Mouse (Mus musculus) bone marrow, adult 2 months (tissue): Measurements from ENCODE around the gene Vmn2r92. TPM values are rescaled to one million over a fixed set of nuclear protein-coding genes. Genes with fewer than 3 reads are reported as not detected.
"Not testable (repeated sequence)": the region's sequence is repeated elsewhere in the genome, so short reads cannot be mapped to it uniquely, and the experiment has no call there.

Experiments
- H3K27ac ChIP-seq: fragments of 200-500 bp; 2 replicates; pipeline ENCODE4 v1.5.1; 2012; ENCODE audit warnings: low read depth, mild to moderate bottlenecking, control low read depth, inconsistent platforms, low read length; ENCODE audit not compliant: control insufficient read depth, poor library complexity, insufficient read depth
- H3K4me1 ChIP-seq: fragments of 200-500 bp; 2 replicates; pipeline ENCODE4 v1.6.1; 2011; ENCODE audit warnings: low read length; ENCODE audit not compliant: control insufficient read depth, insufficient read depth
- H3K4me3 ChIP-seq: fragments of 200-500 bp; replicated peaks from 2 replicates; pipeline ENCODE3; 2011; ENCODE audit warnings: mild to moderate bottlenecking, low read depth, low read length, control low read depth; ENCODE audit not compliant: control insufficient read depth
- CTCF ChIP-seq: fragments of 200-500 bp; IDR thresholded peaks from 2 replicates; pipeline ENCODE4 v1.5.1; 2011; ENCODE audit warnings: low read length, control low read depth; ENCODE audit not compliant: control insufficient read depth, insufficient read depth
- POLR2A ChIP-seq: fragments of 200-500 bp; IDR thresholded peaks from 2 replicates; pipeline ENCODE4 v1.6.1; 2011; ENCODE audit warnings: low read depth, mild to moderate bottlenecking, control low read depth, low read length, borderline replicate concordance; ENCODE audit not compliant: control insufficient read depth
- WGBS: fragments of 180-500 bp; shearing (Covaris S2); methylation state at CpG from one replicate; pipeline ENCODE4 v1.1.7; 2018; 5-methylcytosine and 5-hydroxymethylcytosine counted together
- polyA plus RNA-seq: library from polyadenylated mRNA; stranded (reverse); fragments of >200 nt; gene quantifications from 2 replicates; pipeline ENCODE4 v1.2.4, GENCODE M21; 2011; ENCODE audit warnings: low replicate concordance; ENCODE audit not compliant: missing spikeins, insufficient read depth, insufficient read length

The Vmn2r92 gene
- polyA plus RNA-seq, result not detected in 2 replicates

DNA sequence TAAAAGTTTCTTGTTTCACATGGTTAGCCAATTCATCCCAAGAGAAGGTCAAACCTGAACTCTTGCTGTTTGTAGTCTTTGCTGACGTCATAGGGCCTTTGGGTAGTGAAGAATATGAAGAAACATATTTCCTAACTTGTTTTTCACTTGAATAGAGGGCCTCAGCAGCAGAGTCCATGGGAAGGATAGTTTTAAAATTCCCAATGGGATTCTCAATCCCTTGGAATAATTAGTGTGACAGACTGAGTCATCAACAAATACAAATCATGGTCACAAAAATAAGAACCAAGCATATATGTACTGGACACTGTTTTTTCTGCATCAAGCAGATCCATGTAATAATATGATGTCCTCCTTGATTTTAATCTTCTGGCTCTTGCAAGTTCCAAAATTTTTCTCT, at the start of gene Vmn2r92:
Vmn2r92 (plus strand) TSS at position 301 of the 400 bp plus-strand sequence.
- WGBS, result 59% methylated on average over 1 of the region's 1 CpGs
- not testable (repeated sequence) for H3K27ac ChIP-seq, H3K4me3 ChIP-seq, H3K4me1 ChIP-seq

DNA sequence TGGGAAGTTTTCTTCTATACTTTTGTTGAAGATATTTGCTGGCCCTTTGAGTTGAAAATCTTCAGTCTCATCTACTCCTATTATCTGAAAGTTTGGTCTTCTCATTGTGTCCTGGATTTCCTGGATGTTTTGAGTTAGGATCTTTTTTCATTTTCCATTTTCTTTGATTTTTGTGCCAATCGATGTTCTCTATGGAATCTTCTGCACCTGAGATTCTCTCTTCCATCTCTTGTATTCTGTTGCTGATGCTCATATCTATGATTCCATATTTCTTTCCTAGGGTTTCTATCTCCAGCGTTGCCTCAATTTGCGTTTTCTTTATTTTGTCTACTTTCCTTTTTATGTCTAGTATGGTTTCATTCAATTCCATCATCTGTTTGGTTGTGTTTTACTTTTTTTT, 49.4 kb upstream of the Vmn2r92 start:
- H3K4me3 ChIP-seq, H3K27ac ChIP-seq, H3K4me1 ChIP-seq: not testable (repeated sequence)
- 77% methylated on average over 3 of the region's 3 CpGs for WGBS

DNA sequence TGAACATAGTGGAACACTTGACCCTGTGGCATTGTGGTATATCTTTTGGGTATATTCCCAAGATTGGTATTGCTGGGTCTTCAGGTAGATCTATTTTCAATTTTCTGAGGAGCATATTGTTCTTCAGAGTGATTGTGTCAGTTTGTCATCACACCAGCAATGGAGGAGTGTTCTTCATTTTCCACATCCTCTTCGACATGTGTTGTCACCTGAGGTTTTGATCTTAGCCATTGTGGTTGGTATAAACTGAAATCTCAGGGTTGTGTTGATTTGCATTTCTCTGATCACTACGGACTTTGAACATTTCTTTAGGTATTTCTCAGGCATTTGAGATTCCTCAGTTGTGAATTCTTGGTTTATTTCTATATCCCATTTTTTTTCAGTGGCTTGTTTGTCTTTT, 9.5 kb downstream of the Vmn2r92 start:
- H3K4me3 ChIP-seq, H3K27ac ChIP-seq, H3K4me1 ChIP-seq: not testable (repeated sequence)
- 72% methylated on average over 2 of the region's 2 CpGs for WGBS

DNA sequence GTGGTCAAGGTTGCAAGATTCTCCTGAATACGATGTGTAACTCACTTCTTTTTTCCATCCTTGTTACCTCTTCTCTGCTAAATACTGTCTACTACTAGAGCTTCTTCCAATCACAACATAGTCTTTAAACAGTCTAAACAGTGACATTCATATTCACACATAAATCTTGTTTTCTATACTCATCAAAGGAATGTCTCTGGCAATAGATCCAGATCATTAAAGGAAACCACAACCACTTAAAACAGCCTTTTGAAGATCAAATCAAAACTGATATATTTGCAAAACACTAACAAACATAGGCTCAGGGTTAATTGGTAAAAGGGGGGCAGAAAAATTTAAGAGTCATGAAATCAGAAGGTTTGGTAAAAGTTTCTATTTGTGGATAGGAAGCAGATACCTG, 38.0 kb downstream of the Vmn2r92 start:
- Histone ChIP-seq H3K27ac (no peak overlapping the region), H3K4me3 (no peak overlapping the region), H3K4me1 (no peaks in the 10 kb centered on the region)
- TF ChIP-seq POLR2A (no peak), CTCF (no peak)
- 79% methylated on average over 1 of the region's 1 CpGs for WGBS

- Histone ChIP-seq H3K4me1 (no peaks in the 10 kb centered on the region), H3K27ac (no peak overlapping the region), H3K4me3 (no peak overlapping the region)
- TF ChIP-seq POLR2A (no peak), CTCF (no peak)
Observed at GRCm38 (mm10) chr17:18221300-18221699, 69.6 kb downstream of the Vmn2r92 start.

DNA sequence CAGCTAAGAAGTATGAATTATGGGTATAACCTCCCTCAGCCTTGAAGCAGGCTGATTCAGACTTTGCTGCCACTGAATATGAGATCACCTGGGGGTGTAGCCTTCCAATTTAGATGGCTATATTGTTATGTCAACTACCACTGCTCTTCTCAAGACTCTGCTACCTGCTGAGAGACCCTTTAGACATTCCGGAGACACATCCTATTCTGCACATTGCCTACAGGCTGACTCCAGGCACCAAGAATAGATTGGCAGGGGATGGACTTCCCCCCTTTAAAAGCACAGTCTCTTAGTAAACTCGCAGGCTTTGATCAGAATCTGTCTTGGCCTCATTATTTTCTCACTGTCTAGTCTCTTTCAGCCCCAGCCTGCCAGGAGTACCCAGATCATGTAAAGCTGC, 80.3 kb downstream of the Vmn2r92 start:
- WGBS, result 63% methylated on average over 2 of the region's 2 CpGs
- no peak overlapping the region for H3K4me3 ChIP-seq
- no peaks in the 10 kb centered on the region for H3K4me1 ChIP-seq
- no peak overlapping the region for H3K27ac ChIP-seq
- TF ChIP-seq POLR2A (no peak), CTCF (no peak)

- no peak for TF ChIP-seq CTCF
- no peak for TF ChIP-seq POLR2A
- Histone ChIP-seq H3K4me1 (no peaks in the 10 kb centered on the region), H3K27ac (no peak overlapping the region), H3K4me3 (no peak overlapping the region)
- 75% methylated on average over 13 of the region's 14 CpGs for WGBS
Observed at GRCm38 (mm10) chr17:18236931-18237330, 85.2 kb downstream of the Vmn2r92 start.

Other genes starting within 250 kb of the Vmn2r92 start
- not detected in 2 replicates for gene Fpr-rs4, start 130.2 kb upstream of the Vmn2r92 start, polyA plus RNA-seq
- gene Vmn2r124, start 102.5 kb upstream of the Vmn2r92 start, polyA plus RNA-seq, result not detected in 2 replicates
- not detected in 2 replicates for gene Vmn2r91, start 66.9 kb upstream of the Vmn2r92 start, polyA plus RNA-seq
- not detected in 2 replicates for gene Vmn2r94, start 125.9 kb downstream of the Vmn2r92 start, polyA plus RNA-seq
- gene Vmn2r93, start 146.2 kb downstream of the Vmn2r92 start, polyA plus RNA-seq, result not detected in 2 replicates